Mouse (Mus musculus) intestine, embryonic 15.5 days (tissue): ENCODE results near the gene Dnajc25. TPM values are rescaled to one million over a fixed set of nuclear protein-coding genes. Genes with fewer than 3 reads are reported as not detected.

ENCODE experiments used
- ATAC-seq: fragments of 200-750 bp; cut with Nextera tagmentation; 2 replicates; pipeline ENCODE4 v1.8.0; 2017; ENCODE audit warnings: moderate TSS enrichment, moderate library complexity
- H3K27ac ChIP-seq: fragments of 300-500 bp; sonication (generic); 2 replicates; pipeline ENCODE4 v1.5.1; 2015; ENCODE audit warnings: mild to moderate bottlenecking, inconsistent platforms
- H3K27me3 ChIP-seq: fragments of 300-500 bp; sonication (generic); replicated peaks from 2 replicates; pipeline ENCODE4 v1.6.1; 2015; ENCODE audit warnings: inconsistent platforms
- H3K36me3 ChIP-seq: fragments of 300-500 bp; sonication (generic); 2 replicates; pipeline ENCODE4 v1.6.1; 2015; ENCODE audit warnings: inconsistent platforms
- H3K4me1 ChIP-seq: fragments of 300-500 bp; sonication (generic); replicated peaks from 2 replicates; pipeline ENCODE4 v1.6.1; 2015; ENCODE audit warnings: inconsistent platforms
- H3K4me2 ChIP-seq: fragments of 300-500 bp; sonication (generic); replicated peaks from 2 replicates; pipeline ENCODE4 v1.6.1; 2015; ENCODE audit warnings: mild to moderate bottlenecking, inconsistent platforms
- H3K4me3 ChIP-seq: fragments of 300-500 bp; sonication (generic); replicated peaks from 2 replicates; pipeline ENCODE4 v1.5.1; 2015; ENCODE audit warnings: inconsistent platforms
- H3K9ac ChIP-seq: fragments of 300-500 bp; sonication (generic); 2 replicates; pipeline ENCODE4 v1.6.1; 2015; ENCODE audit warnings: inconsistent platforms
- H3K9me3 ChIP-seq: fragments of 300-500 bp; sonication (generic); 2 replicates; pipeline ENCODE4 v1.6.1; 2016; ENCODE audit warnings: inconsistent platforms
- WGBS: fragments of 180-500 bp; shearing (Covaris S2); methylation state at CpG from one replicate; pipeline ENCODE4 v1.1.7; 2015; 5-methylcytosine and 5-hydroxymethylcytosine counted together
- polyA plus RNA-seq: library from polyadenylated mRNA; unstranded; fragments of >200 nt; fragmentation: Nextera tagmentation; extraction: Ambion mirVana; gene quantifications from 2 replicates; pipeline ENCODE4 v1.2.1, GENCODE M21; 2015

The Dnajc25 gene
- polyA plus RNA-seq, 1 experiment from 2014 or later, result 12.5 TPM

GRCm38 (mm10) chr4:59040397-59041287, 45.8 kb downstream of the Dnajc25 start:
- no peak for ATAC-seq
- 88% methylated on average over 11 of the region's 11 CpGs for WGBS
- no peak overlapping the region for H3K27ac ChIP-seq

GRCm38 (mm10) chr4:59043074-59043473, 48.2 kb downstream of the Dnajc25 start:
- Histone ChIP-seq H3K27me3 (no peaks in the 10 kb centered on the region), H3K9ac (no peak overlapping the region), H3K4me1 (no peaks in the 10 kb centered on the region), H3K27ac (no peak overlapping the region), H3K9me3 (no peaks in the 10 kb centered on the region), H3K36me3 (no peaks in the 10 kb centered on the region), H3K4me2 (no peak overlapping the region), H3K4me3 (no peak overlapping the region)
- WGBS, result 97% methylated on average over 5 of the region's 5 CpGs
- no peak for ATAC-seq

More at GRCm38 (mm10) chr4:59040397-59041287, 45.8 kb downstream of the Dnajc25 start:
- H3K4me1 ChIP-seq, result 0 out of 2 replicates have a peak, but pooled peaks cover 4% of the 10 kb centered on the region
- no peaks in the 10 kb centered on the region for H3K27me3 ChIP-seq
- no peak overlapping the region for H3K9ac ChIP-seq
- H3K4me2 ChIP-seq, result no peak overlapping the region
- H3K4me3 ChIP-seq, result no peak overlapping the region
- no peaks in the 10 kb centered on the region for H3K9me3 ChIP-seq
- H3K36me3 ChIP-seq, result no peaks in the 10 kb centered on the region

GRCm38 (mm10) chr4:59043891-59044290, 49.0 kb downstream of the Dnajc25 start:
- H3K27me3 ChIP-seq, result no peaks in the 10 kb centered on the region
- WGBS, result 59% methylated on average over 6 of the region's 6 CpGs
- H3K9ac ChIP-seq, result no peak overlapping the region
- H3K9me3 ChIP-seq, result no peaks in the 10 kb centered on the region
- H3K4me2 ChIP-seq, result no peak overlapping the region
- ATAC-seq, result no peak
- no peaks in the 10 kb centered on the region for H3K4me1 ChIP-seq
- no peak overlapping the region for H3K4me3 ChIP-seq
- H3K36me3 ChIP-seq, result no peaks in the 10 kb centered on the region
- H3K27ac ChIP-seq, result no peak overlapping the region

- Histone ChIP-seq H3K4me3 (no peak overlapping the region), H3K4me1 (no peaks in the 10 kb centered on the region)
Observed at GRCm38 (mm10) chr4:59047222-59047621, 52.4 kb downstream of the Dnajc25 start.

GRCm38 (mm10) chr4:59051081-59051480, 56.2 kb downstream of the Dnajc25 start:
- Histone ChIP-seq H3K4me1 (no peaks in the 10 kb centered on the region), H3K4me3 (no peak overlapping the region), H3K9me3 (no peaks in the 10 kb centered on the region), H3K27me3 (no peaks in the 10 kb centered on the region), H3K4me2 (no peak overlapping the region), H3K9ac (no peak overlapping the region), H3K27ac (no peak overlapping the region), H3K36me3 (no peaks in the 10 kb centered on the region)
- no peak for ATAC-seq
- WGBS, result 86% methylated on average over 1 of the region's 1 CpGs

More at GRCm38 (mm10) chr4:59047222-59047621, 52.4 kb downstream of the Dnajc25 start:
- no peaks in the 10 kb centered on the region for H3K9me3 ChIP-seq
- H3K27me3 ChIP-seq, result no peaks in the 10 kb centered on the region
- ATAC-seq, result no peak
- no peak overlapping the region for H3K4me2 ChIP-seq
- 41% methylated on average over 3 of the region's 3 CpGs for WGBS
- H3K9ac ChIP-seq, result no peak overlapping the region
- H3K27ac ChIP-seq, result no peak overlapping the region
- H3K36me3 ChIP-seq, result no peaks in the 10 kb centered on the region

GRCm38 (mm10) chr4:59057929-59058328, 63.1 kb downstream of the Dnajc25 start:
- ATAC-seq, result no peak
- no peak overlapping the region for H3K27ac ChIP-seq
- H3K27me3 ChIP-seq, result no peaks in the 10 kb centered on the region
- H3K4me1 ChIP-seq, result no peaks in the 10 kb centered on the region
- H3K4me3 ChIP-seq, result no peak overlapping the region
- no peak overlapping the region for H3K9ac ChIP-seq
- 84% methylated on average over 3 of the region's 3 CpGs for WGBS
- H3K36me3 ChIP-seq, result no peaks in the 10 kb centered on the region
- H3K4me2 ChIP-seq, result no peak overlapping the region
- no peaks in the 10 kb centered on the region for H3K9me3 ChIP-seq

GRCm38 (mm10) chr4:59062526-59062925, 67.7 kb downstream of the Dnajc25 start:
- Histone ChIP-seq H3K4me3 (no peak overlapping the region), H3K36me3 (no peaks in the 10 kb centered on the region), H3K27me3 (no peaks in the 10 kb centered on the region), H3K4me1 (no peaks in the 10 kb centered on the region), H3K9me3 (no peaks in the 10 kb centered on the region), H3K27ac (no peak overlapping the region), H3K4me2 (no peak overlapping the region), H3K9ac (no peak overlapping the region)
- WGBS, result 75% methylated on average over 12 of the region's 12 CpGs
- ATAC-seq, result no peak

GRCm38 (mm10) chr4:59069276-59069675, 74.4 kb downstream of the Dnajc25 start:
- H3K4me1 ChIP-seq, result no peaks in the 10 kb centered on the region
- no peak overlapping the region for H3K9ac ChIP-seq
- no peak overlapping the region for H3K4me2 ChIP-seq
- H3K27me3 ChIP-seq, result no peaks in the 10 kb centered on the region
- no peak for ATAC-seq
- H3K27ac ChIP-seq, result no peak overlapping the region
- no peaks in the 10 kb centered on the region for H3K36me3 ChIP-seq
- H3K9me3 ChIP-seq, result no peaks in the 10 kb centered on the region
- 53% methylated on average over 3 of the region's 3 CpGs for WGBS
- H3K4me3 ChIP-seq, result no peak overlapping the region

Other genes starting within 250 kb of the Dnajc25 start
- gene Olfr267, start 207.3 kb upstream of the Dnajc25 start, polyA plus RNA-seq, result not detected in 2 replicates
- gene Ecpas, start 82.3 kb upstream of the Dnajc25 start, polyA plus RNA-seq, result 25.9 and 29.3 TPM in 2 replicates
- gene Zkscan16, start 51.4 kb upstream of the Dnajc25 start, polyA plus RNA-seq, result 0.20 and 0.40 TPM in 2 replicates
- 39.2 and 39.3 TPM in 2 replicates for gene Ptgr1, start 7.9 kb upstream of the Dnajc25 start, polyA plus RNA-seq
- 11.4 and 12.0 TPM in 2 replicates for gene Gm20503, start 8.1 kb downstream of the Dnajc25 start, polyA plus RNA-seq
- 85.6 and 113 TPM in 2 replicates for gene Gng10, start 40.0 kb downstream of the Dnajc25 start, polyA plus RNA-seq
- gene AI481877, start 143.9 kb downstream of the Dnajc25 start, polyA plus RNA-seq, result not detected in 2 replicates
- 10.7 and 11.5 TPM in 2 replicates for gene Ugcg, start 194.2 kb downstream of the Dnajc25 start, polyA plus RNA-seq